Mouse (Mus musculus) fat pad, adult 2 months (tissue): ENCODE data around the gene Tmem117.

Experiments
- DNase-seq: peaks from one replicate; pipeline ENCODE4 v3.0.0-alpha.2; 2011; ENCODE audit warnings: low read depth, low spot score; ENCODE audit errors: extremely low read depth

Gene Tmem117

DNA sequence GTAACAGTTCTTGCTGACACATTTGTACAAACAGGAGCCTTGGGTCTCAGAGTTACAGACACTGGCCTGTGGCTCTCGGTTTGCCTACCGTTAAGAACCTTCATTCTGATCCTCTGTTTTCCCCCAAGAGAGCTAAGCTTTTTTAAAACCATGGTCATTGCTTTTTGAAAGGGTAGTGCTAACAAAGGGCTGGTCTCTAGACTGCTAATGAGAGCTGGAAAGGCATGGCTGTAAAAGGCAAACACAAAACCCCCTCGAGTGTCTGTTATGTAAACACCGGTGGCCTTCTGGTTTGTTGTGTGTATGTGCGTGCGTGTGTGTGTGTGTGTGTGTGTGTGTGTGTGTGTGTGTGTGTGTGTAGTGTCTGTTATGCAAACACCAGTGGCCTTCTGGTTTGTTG lies 17.0 kb downstream of the Tmem117 start:
- no peak for DNase-seq

GRCm38 (mm10) chr15:94648430-94648829 lies 19.4 kb downstream of the Tmem117 start:
- DNase-seq = no peak

DNA sequence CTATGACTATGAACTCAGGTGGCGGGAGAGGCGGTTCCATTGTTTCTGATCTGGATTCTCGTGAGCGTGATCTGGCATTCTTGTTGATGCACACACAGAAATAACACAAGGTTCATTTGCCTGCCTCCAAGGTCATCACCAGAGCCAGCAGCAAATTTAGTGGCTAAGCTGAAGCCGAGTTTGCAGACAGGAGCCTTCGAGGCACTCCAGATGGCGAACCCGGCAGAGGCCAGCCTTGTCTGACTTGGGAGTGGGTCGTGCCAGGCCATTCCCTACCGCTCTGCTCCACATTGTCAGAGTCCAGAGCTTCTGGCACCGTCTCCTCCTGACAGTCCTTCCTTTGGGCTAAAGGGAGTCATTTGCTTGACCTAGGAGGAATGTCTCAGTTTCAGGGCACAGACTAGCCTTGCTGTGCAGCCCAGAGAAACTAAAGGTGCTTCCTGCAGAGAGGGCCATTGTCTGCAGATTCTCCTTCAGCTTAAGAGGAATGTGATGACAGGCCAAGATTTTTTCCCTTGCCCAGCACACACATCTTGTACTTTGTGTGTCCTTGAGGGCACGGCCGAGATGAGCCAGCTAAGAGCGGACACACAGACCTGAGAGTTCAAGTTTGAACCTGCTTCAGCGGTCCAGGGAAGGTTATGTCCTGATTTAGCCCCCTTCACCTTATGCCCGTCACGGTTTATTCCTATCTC lies 20.2 kb downstream of the Tmem117 start:
- no peak for DNase-seq

- no peak for DNase-seq
Observed at GRCm38 (mm10) chr15:94649766-94650120, 20.7 kb downstream of the Tmem117 start.

GRCm38 (mm10) chr15:94651350-94651749 lies 22.3 kb downstream of the Tmem117 start:
- no peak for DNase-seq

GRCm38 (mm10) chr15:94651969-94652842 lies 23.2 kb downstream of the Tmem117 start:
- DNase-seq = no peak

GRCm38 (mm10) chr15:94652843-94653206 lies 23.8 kb downstream of the Tmem117 start:
- no peak for DNase-seq

DNA sequence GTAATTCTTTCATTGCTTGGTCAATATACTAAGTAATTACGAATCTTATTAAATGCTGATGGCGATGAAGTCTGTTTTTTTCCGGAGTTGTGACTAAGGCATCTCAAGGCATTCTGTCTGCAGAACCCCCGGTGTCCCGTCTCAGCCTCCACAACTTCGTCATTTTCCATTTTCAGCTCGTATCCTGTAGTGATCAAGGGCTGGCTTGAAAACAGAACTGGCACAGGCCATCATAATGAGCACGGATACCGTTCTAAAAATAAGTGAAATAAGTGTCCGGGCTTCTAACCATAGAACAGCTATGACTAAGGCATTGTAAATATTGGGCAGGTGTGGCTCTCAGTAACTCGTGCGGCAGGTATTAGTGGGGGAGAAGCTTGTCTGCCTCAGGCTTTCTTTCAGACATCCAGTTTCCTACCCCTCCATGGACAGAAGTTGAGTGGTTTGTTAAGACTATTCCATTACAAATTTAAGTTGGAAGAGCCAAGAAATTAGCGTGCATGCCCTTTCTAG lies 26.8 kb downstream of the Tmem117 start:
- DNase-seq = no peak

DNA sequence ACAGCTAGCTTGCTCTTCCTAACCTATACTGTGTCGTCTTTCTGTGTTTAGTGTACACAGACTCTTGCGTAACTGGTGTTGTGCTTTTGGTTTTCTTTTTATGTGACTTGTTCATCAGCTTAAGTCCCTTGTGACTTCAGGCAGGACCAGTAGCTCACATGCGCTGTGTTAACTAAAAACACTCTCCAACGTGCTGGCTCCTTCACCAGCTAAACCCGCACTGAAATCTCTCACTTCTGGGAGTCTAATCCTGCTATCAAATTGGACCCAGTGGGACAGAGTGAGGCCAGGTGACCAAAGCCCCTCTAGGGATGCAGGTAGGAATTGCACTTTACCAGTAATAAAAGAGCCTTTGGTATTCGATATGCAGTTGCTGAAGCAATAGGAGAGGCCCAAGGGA lies 28.9 kb downstream of the Tmem117 start:
- DNase-seq = no peak

DNA sequence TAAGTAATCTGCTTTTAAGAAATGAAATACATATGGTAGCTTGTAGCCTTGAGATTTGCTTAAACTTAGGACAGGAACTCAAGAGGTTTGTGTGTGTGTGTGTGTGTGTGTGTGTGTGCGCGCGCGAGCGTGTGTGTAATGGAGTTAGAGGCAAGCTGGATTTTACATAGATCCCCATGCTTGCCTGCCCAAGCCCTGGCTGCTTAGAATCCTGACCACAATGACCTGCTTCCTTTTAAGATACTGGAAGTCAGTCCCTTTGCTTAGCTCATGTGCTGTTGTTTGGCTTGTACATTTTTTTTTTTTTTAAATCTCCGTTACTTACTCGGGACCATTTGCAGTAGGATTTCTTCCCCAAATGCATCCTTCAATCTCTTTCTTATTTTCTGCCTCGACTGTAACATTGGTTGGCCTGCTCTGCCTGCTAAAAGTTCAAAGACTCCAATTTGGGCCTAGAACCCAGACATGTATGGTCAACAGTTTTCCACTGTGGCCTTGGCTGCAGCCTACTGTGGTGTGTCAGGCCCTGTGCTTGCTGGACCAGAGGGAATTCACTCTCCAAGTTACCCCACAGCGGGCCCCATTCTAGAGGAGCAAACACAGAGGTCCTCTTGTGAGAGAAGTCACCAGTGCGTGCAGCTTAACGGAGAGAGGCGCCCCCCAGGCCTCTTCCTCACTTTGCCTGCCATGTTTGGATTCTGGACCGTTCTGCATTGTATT lies 29.5 kb downstream of the Tmem117 start:
- no peak for DNase-seq

GRCm38 (mm10) chr15:94659112-94659437 lies 30.0 kb downstream of the Tmem117 start:
- no peak for DNase-seq

GRCm38 (mm10) chr15:94660913-94661312 lies 31.9 kb downstream of the Tmem117 start:
- DNase-seq = no peak

DNA sequence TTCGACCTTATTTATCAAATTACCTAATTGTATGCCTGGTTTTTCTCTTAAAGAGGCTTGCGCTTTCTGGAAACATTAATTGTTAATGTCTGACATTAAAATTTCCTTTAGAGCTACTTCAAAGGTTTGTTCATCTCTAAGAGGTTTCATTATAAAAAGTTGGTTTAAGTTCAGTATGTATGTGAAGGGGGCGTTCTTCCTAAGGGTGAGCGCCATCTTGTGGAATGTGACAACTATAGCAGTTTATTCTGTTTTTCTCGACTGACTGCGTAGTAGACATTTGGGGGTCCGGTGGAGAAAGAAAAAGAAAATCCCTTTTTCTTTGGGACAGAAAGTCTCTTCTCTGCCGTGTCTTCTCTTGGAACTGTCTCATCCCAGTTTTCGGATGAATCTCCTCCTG lies 32.4 kb downstream of the Tmem117 start:
- no peak for DNase-seq

- no peak for DNase-seq
Observed at GRCm38 (mm10) chr15:94664612-94665011, 35.6 kb downstream of the Tmem117 start.

GRCm38 (mm10) chr15:94681135-94681534 lies 52.1 kb downstream of the Tmem117 start:
- no peak for DNase-seq

DNA sequence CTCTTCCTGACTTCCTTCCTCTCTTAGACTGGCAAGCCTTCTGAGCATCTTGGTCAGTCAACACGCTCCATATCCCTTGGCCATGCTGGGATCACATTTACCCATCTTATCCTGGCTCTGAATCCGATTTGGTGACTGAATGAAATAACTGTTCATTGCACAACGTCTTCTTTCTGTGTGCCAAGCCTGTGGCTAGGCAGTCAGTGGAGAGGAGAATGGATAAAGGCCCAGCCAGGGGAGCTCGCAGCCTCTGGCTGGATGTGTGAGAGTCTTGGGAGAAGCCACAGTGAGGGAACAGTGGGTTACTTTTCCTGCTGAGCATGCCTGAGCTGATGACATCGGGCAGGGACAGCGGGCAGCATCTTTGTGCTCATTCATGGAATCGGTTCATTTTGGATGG lies 55.2 kb downstream of the Tmem117 start:
- DNase-seq = no peak

DNA sequence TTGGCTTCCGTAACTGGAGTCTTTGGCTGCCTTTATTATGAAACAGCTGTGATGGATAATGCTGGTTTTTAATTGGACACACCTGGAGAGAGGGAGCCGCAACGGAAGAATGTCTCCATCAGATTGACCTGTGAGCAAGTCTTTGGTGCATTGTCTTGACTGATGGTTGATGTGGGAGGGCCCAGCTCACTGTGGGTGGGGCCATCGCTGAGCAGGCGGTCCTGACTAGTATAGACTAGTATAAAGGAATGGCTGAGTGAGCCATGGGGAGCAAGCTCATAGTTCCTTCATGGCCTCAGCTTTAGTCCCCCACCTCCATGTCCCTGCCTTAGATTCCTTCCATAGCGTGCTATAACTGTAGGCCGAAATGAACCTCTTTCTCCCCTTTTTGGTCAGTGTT lies 58.1 kb downstream of the Tmem117 start:
- DNase-seq = no peak

DNA sequence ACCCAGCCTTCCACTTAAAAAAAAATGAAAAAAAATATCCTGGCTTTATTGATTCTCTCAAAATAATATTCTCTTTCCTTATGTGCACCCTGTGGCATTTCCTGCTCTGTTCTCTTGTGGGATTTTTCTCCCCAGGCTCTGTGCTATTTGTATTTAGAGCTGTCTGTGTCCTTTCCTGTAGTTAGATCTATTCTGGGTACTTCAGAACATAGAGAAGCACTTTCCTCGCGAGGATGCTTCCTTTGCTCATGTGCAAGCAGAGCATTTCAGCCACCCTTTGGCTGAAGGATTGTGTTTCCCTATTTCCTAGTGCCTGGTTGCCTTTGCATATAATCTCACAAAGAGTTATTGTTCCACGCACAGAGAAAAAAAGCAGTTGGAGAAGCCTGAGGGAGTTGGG lies 58.6 kb downstream of the Tmem117 start:
- DNase-seq = no peak

GRCm38 (mm10) chr15:94689195-94689883 lies 60.3 kb downstream of the Tmem117 start:
- no peak for DNase-seq

DNA sequence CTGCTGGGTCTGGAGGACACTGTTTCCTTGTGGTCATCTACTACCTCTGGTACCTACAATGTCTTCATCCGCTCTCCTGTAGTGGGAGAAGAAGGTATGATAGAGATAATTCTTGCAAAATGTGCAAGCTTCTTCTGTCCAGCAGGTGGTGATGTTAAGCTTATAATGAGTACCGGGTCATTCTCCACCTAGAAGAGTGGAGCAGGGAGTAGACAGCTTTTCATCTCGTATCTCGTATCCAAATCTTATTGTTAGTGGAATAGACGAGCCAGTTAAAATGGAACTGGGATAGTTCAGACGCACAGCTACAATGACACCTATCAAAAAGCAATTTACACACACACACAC lies 60.8 kb downstream of the Tmem117 start:
- DNase-seq = no peak

- no peak for DNase-seq
Observed at GRCm38 (mm10) chr15:94722759-94723158, 93.7 kb downstream of the Tmem117 start.
